Mouse (Mus musculus): ENCODE data around the gene Poc1b.
"Not testable (repeated sequence)": the region's sequence is repeated elsewhere in the genome, so short reads cannot be mapped to it uniquely, and the experiment has no call there.

Poc1b gene

GRCm38 (mm10) chr10:99116237-99116632 lies 9.4 kb downstream of the Poc1b start:
- DNase-seq: no peak

GRCm38 (mm10) chr10:99116650-99117615 lies 10.1 kb downstream of the Poc1b start:
- DNase-seq: no peak

GRCm38 (mm10) chr10:99117876-99118275 lies 11.0 kb downstream of the Poc1b start:
- DNase-seq: no peak

- DNase-seq: no peak
Measured at GRCm38 (mm10) chr10:99118697-99119096, 11.9 kb downstream of the Poc1b start.

GRCm38 (mm10) chr10:99119471-99119870 lies 12.6 kb downstream of the Poc1b start:
- no peak for DNase-seq

GRCm38 (mm10) chr10:99126225-99126624 lies 19.4 kb downstream of the Poc1b start, which contains the start of gene Phxr2:
Phxr2 (minus strand) TSS chr10:99126325.
- DNase-seq: no peak

GRCm38 (mm10) chr10:99126954-99127353 lies 20.1 kb downstream of the Poc1b start:
- no peak for DNase-seq

GRCm38 (mm10) chr10:99127691-99128261 lies 20.9 kb downstream of the Poc1b start:
- no peak for DNase-seq

GRCm38 (mm10) chr10:99130611-99131010 lies 23.8 kb downstream of the Poc1b start:
- DNase-seq: no peak

GRCm38 (mm10) chr10:99131298-99131697 lies 24.5 kb downstream of the Poc1b start:
- DNase-seq: no peak

GRCm38 (mm10) chr10:99132189-99132588 lies 25.4 kb downstream of the Poc1b start:
- DNase-seq: no peak

- DNase-seq: no peak
Measured at GRCm38 (mm10) chr10:99132595-99133272, 25.9 kb downstream of the Poc1b start.

- no peak for DNase-seq
Measured at GRCm38 (mm10) chr10:99133321-99133875, 26.6 kb downstream of the Poc1b start.

GRCm38 (mm10) chr10:99136337-99136736 lies 29.5 kb downstream of the Poc1b start:
- no peak for DNase-seq

- DNase-seq: no peak
Measured at GRCm38 (mm10) chr10:99145611-99146010, 38.8 kb downstream of the Poc1b start.

GRCm38 (mm10) chr10:99146596-99146995 lies 39.8 kb downstream of the Poc1b start:
- DNase-seq: no peak

GRCm38 (mm10) chr10:99150016-99150415 lies 43.2 kb downstream of the Poc1b start:
- no peak for DNase-seq

- no peak for DNase-seq
Measured at GRCm38 (mm10) chr10:99151580-99151979, 44.7 kb downstream of the Poc1b start.

GRCm38 (mm10) chr10:99152063-99152462 lies 45.2 kb downstream of the Poc1b start:
- no peak for DNase-seq

GRCm38 (mm10) chr10:99154635-99155034 lies 47.8 kb downstream of the Poc1b start:
- no peak for DNase-seq

GRCm38 (mm10) chr10:99156808-99157207 lies 50.0 kb downstream of the Poc1b start:
- no peak for DNase-seq

- DNase-seq: not testable (repeated sequence)
Measured at GRCm38 (mm10) chr10:99157697-99158096, 50.9 kb downstream of the Poc1b start.

- DNase-seq: no peak
Measured at GRCm38 (mm10) chr10:99161987-99162582, 55.2 kb downstream of the Poc1b start.
